Mouse (Mus musculus): ENCODE measurements around the gene Folr1. TPM values are rescaled to one million over a fixed set of nuclear protein-coding genes. Genes with fewer than 3 reads are reported as not detected.

The Folr1 gene
- polyA plus RNA-seq, 1 experiment from 2014 or later, result 1.1 TPM

GRCm38 (mm10) chr7:101860978-101861377 lies 9.6 kb downstream of the Folr1 start:
- Histone ChIP-seq H3K4me1 (ENCODE audit: control insufficient read depth, low read depth, low read length) (no peaks in the 10 kb centered on the region), H3K9ac (ENCODE audit: low read depth, low read length) (no peak overlapping the region)
- no peak for ATAC-seq (ENCODE audit: low read depth)

GRCm38 (mm10) chr7:101858362-101858761 lies 12.2 kb downstream of the Folr1 start:
- Histone ChIP-seq H3K9ac (ENCODE audit: low read depth, low read length) (no peak overlapping the region), H3K36me3 (ENCODE audit: control insufficient read depth, insufficient read depth) (no peaks in the 10 kb centered on the region), H3K4me1 (ENCODE audit: control insufficient read depth, low read depth, low read length) (no peaks in the 10 kb centered on the region), H3K27ac (ENCODE audit: low read length) (no peak overlapping the region), H3K4me2 (ENCODE audit: low read depth, low read length) (no peak overlapping the region), H3K27me3 (ENCODE audit: control insufficient read depth, insufficient read depth, low read depth, low read length) (no peaks in the 10 kb centered on the region), H3K9me3 (replicated peaks; ENCODE audit: control insufficient read depth, low read length) (no peaks in the 10 kb centered on the region), H3K4me3 (ENCODE audit: low read depth, low read length) (no peak overlapping the region)
- no peak for ATAC-seq (ENCODE audit: low read depth)
- WGBS (ENCODE audit: insufficient replicate concordance), result 59% methylated on average over 9 of the region's 9 CpGs

More at GRCm38 (mm10) chr7:101860978-101861377, 9.6 kb downstream of the Folr1 start:
- Histone ChIP-seq H3K4me2 (ENCODE audit: low read depth, low read length) (no peak overlapping the region), H3K36me3 (ENCODE audit: control insufficient read depth, insufficient read depth) (no peaks in the 10 kb centered on the region), H3K27ac (ENCODE audit: low read length) (no peak overlapping the region), H3K4me3 (ENCODE audit: low read depth, low read length) (no peak overlapping the region), H3K9me3 (replicated peaks; ENCODE audit: control insufficient read depth, low read length) (no peaks in the 10 kb centered on the region), H3K27me3 (ENCODE audit: control insufficient read depth, insufficient read depth, low read depth, low read length) (no peaks in the 10 kb centered on the region)

GRCm38 (mm10) chr7:101857094-101857493 lies 13.5 kb downstream of the Folr1 start, which contains the start of gene Folr2:
Folr2 (minus strand) TSS chr7:101857194.
- no peaks in the 10 kb centered on the region for H3K4me1 ChIP-seq (ENCODE audit: control insufficient read depth, low read depth, low read length)
- 66% methylated on average over 4 of the region's 4 CpGs for WGBS (ENCODE audit: insufficient replicate concordance)
- no peaks in the 10 kb centered on the region for H3K36me3 ChIP-seq (ENCODE audit: control insufficient read depth, insufficient read depth)
- H3K9ac ChIP-seq (ENCODE audit: low read depth, low read length), result no peak within 1 kb of the TSS
- H3K27me3 ChIP-seq (ENCODE audit: control insufficient read depth, insufficient read depth, low read depth, low read length), result no peaks in the 10 kb centered on the region
- no peak within 1 kb of the TSS for H3K4me3 ChIP-seq (ENCODE audit: low read depth, low read length)
- ATAC-seq (ENCODE audit: low read depth), result no peak
- no peaks in the 10 kb centered on the region for H3K9me3 ChIP-seq (replicated peaks; ENCODE audit: control insufficient read depth, low read length)
- no peak within 1 kb of the TSS for H3K4me2 ChIP-seq (ENCODE audit: low read depth, low read length)
- no peak within 1 kb of the TSS for H3K27ac ChIP-seq (ENCODE audit: low read length)

GRCm38 (mm10) chr7:101853816-101854215 lies 16.8 kb downstream of the Folr1 start:
- no peak for ATAC-seq (ENCODE audit: low read depth)
- H3K4me2 ChIP-seq (ENCODE audit: low read depth, low read length), result no peak overlapping the region
- no peak overlapping the region for H3K27ac ChIP-seq (ENCODE audit: low read length)
- no peaks in the 10 kb centered on the region for H3K9me3 ChIP-seq (replicated peaks; ENCODE audit: control insufficient read depth, low read length)
- H3K9ac ChIP-seq (ENCODE audit: low read depth, low read length), result no peak overlapping the region
- H3K27me3 ChIP-seq (ENCODE audit: control insufficient read depth, insufficient read depth, low read depth, low read length), result no peaks in the 10 kb centered on the region
- WGBS (ENCODE audit: insufficient replicate concordance), result 42% methylated on average over 2 of the region's 2 CpGs
- no peak overlapping the region for H3K4me3 ChIP-seq (ENCODE audit: low read depth, low read length)
- H3K4me1 ChIP-seq (ENCODE audit: control insufficient read depth, low read depth, low read length), result no peaks in the 10 kb centered on the region
- no peaks in the 10 kb centered on the region for H3K36me3 ChIP-seq (ENCODE audit: control insufficient read depth, insufficient read depth)

GRCm38 (mm10) chr7:101852846-101853245 lies 17.7 kb downstream of the Folr1 start:
- no peak overlapping the region for H3K27ac ChIP-seq (ENCODE audit: low read length)
- no peaks in the 10 kb centered on the region for H3K9me3 ChIP-seq (replicated peaks; ENCODE audit: control insufficient read depth, low read length)
- no peak; the same call in 1 of the 2 replicates for ATAC-seq (ENCODE audit: low read depth)
- WGBS (ENCODE audit: insufficient replicate concordance), result 69% methylated on average over 6 of the region's 6 CpGs
- no peaks in the 10 kb centered on the region for H3K36me3 ChIP-seq (ENCODE audit: control insufficient read depth, insufficient read depth)
- H3K9ac ChIP-seq (ENCODE audit: low read depth, low read length), result no peak overlapping the region
- no peak overlapping the region for H3K4me3 ChIP-seq (ENCODE audit: low read depth, low read length)
- H3K27me3 ChIP-seq (ENCODE audit: control insufficient read depth, insufficient read depth, low read depth, low read length), result no peaks in the 10 kb centered on the region
- no peak overlapping the region for H3K4me2 ChIP-seq (ENCODE audit: low read depth, low read length)
- H3K4me1 ChIP-seq (ENCODE audit: control insufficient read depth, low read depth, low read length), result no peaks in the 10 kb centered on the region

GRCm38 (mm10) chr7:101851689-101852088 lies 18.9 kb downstream of the Folr1 start:
- Histone ChIP-seq H3K36me3 (ENCODE audit: control insufficient read depth, insufficient read depth) (no peaks in the 10 kb centered on the region), H3K9ac (ENCODE audit: low read depth, low read length) (no peak overlapping the region), H3K4me2 (ENCODE audit: low read depth, low read length) (no peak overlapping the region), H3K27ac (ENCODE audit: low read length) (no peak overlapping the region), H3K27me3 (ENCODE audit: control insufficient read depth, insufficient read depth, low read depth, low read length) (no peaks in the 10 kb centered on the region), H3K9me3 (replicated peaks; ENCODE audit: control insufficient read depth, low read length) (no peaks in the 10 kb centered on the region), H3K4me1 (ENCODE audit: control insufficient read depth, low read depth, low read length) (no peaks in the 10 kb centered on the region), H3K4me3 (ENCODE audit: low read depth, low read length) (no peak overlapping the region)
- no peak for ATAC-seq (ENCODE audit: low read depth)
- WGBS (ENCODE audit: insufficient replicate concordance), result 50% methylated on average over 6 of the region's 6 CpGs

GRCm38 (mm10) chr7:101847934-101848333 lies 22.7 kb downstream of the Folr1 start:
- Histone ChIP-seq H3K27ac (ENCODE audit: low read length) (no peak overlapping the region), H3K4me2 (ENCODE audit: low read depth, low read length) (no peak overlapping the region), H3K4me1 (ENCODE audit: control insufficient read depth, low read depth, low read length) (no peaks in the 10 kb centered on the region), H3K9me3 (replicated peaks; ENCODE audit: control insufficient read depth, low read length) (no peaks in the 10 kb centered on the region), H3K36me3 (ENCODE audit: control insufficient read depth, insufficient read depth) (no peaks in the 10 kb centered on the region), H3K9ac (ENCODE audit: low read depth, low read length) (no peak overlapping the region), H3K4me3 (ENCODE audit: low read depth, low read length) (no peak overlapping the region), H3K27me3 (ENCODE audit: control insufficient read depth, insufficient read depth, low read depth, low read length) (no peaks in the 10 kb centered on the region)
- ATAC-seq (ENCODE audit: low read depth), result no peak
- WGBS (ENCODE audit: insufficient replicate concordance), result 63% methylated on average over 1 of the region's 1 CpGs

- no peak for ATAC-seq (ENCODE audit: low read depth)
- WGBS (ENCODE audit: insufficient replicate concordance), result 61% methylated on average over 6 of the region's 6 CpGs
- no peak overlapping the region for H3K4me2 ChIP-seq (ENCODE audit: low read depth, low read length)
- H3K4me3 ChIP-seq (ENCODE audit: low read depth, low read length), result no peak overlapping the region
- no peaks in the 10 kb centered on the region for H3K36me3 ChIP-seq (ENCODE audit: control insufficient read depth, insufficient read depth)
- no peaks in the 10 kb centered on the region for H3K4me1 ChIP-seq (ENCODE audit: control insufficient read depth, low read depth, low read length)
- no peak overlapping the region for H3K27ac ChIP-seq (ENCODE audit: low read length)
- H3K9me3 ChIP-seq (replicated peaks; ENCODE audit: control insufficient read depth, low read length), result no peaks in the 10 kb centered on the region
- no peak overlapping the region for H3K9ac ChIP-seq (ENCODE audit: low read depth, low read length)
- peaks cover under 1% of the 10 kb centered on the region; the same call in 1 of the 2 replicates for H3K27me3 ChIP-seq (ENCODE audit: control insufficient read depth, insufficient read depth, low read depth, low read length)
Observed at GRCm38 (mm10) chr7:101844186-101844585, 26.4 kb downstream of the Folr1 start.

GRCm38 (mm10) chr7:101837606-101838471 lies 32.7 kb downstream of the Folr1 start, which contains the start of gene Inppl1:
Inppl1 (minus strand) TSS chr7:101838229.
- Histone ChIP-seq H3K4me3 (ENCODE audit: low read depth, low read length) (peak within 1 kb of the TSS; percentile 67), H3K9ac (ENCODE audit: low read depth, low read length) (peak within 1 kb of the TSS; percentile 66), H3K27me3 (ENCODE audit: control insufficient read depth, insufficient read depth, low read depth, low read length) (peaks cover 32% of the 10 kb centered on the region), H3K27ac (ENCODE audit: low read length) (0 out of 2 replicates have a peak within 1 kb of the TSS, but pooled peaks have one; percentile 12), H3K9me3 (replicated peaks; ENCODE audit: control insufficient read depth, low read length) (no peaks in the 10 kb centered on the region), H3K4me1 (ENCODE audit: control insufficient read depth, low read depth, low read length) (no peaks in the 10 kb centered on the region; the same call in none of the 2 replicates), H3K36me3 (ENCODE audit: control insufficient read depth, insufficient read depth) (no peaks in the 10 kb centered on the region), H3K4me2 (ENCODE audit: low read depth, low read length) (peak within 1 kb of the TSS; percentile 73)
- peak; percentile 61 for ATAC-seq (ENCODE audit: low read depth)
- WGBS (ENCODE audit: insufficient replicate concordance), result 1% methylated on average over 64 of the region's 64 CpGs

All from liver, embryonic 16.5 days (tissue).